Mouse (Mus musculus) frontal cortex, postnatal 14 days (tissue): Measurements from ENCODE around the gene Evl.
"Not testable (repeated sequence)": the region's sequence is repeated elsewhere in the genome, so short reads cannot be mapped to it uniquely, and the experiment has no call there.

Experiments
- DNase-seq, 2 experiments: peaks; one replicate each; pipeline ENCODE4 v3.0.0; 2022; ENCODE audit warnings: low spot score in 2 of 2

The Evl gene

GRCm38 (mm10) chr12:108554120-108554841 is at the start of gene Evl:
Gene Evl, plus strand, starts transcription at chr12:108554720.
- peak; percentile 61 to 76 for DNase-seq

DNA sequence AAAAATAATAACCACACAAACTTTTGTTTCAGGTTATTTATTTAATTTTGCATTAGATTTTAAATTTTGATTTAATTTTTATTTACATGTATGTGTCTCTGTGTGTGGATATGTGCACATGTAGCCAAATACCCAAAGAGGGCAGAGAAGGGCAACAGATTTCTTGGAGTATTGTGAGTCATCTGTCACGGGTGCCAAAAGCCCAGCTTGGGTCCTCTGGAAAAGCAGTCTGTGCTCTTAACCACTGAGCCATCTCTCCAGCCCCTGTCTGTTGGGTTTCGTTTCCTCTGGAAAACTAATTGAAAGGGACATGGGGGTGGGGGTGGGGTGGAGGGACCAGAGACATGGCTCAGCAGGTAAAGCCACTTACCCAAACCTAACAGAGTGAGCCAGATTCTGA is 48.7 kb upstream of the Evl start:
- no peak for DNase-seq

DNA sequence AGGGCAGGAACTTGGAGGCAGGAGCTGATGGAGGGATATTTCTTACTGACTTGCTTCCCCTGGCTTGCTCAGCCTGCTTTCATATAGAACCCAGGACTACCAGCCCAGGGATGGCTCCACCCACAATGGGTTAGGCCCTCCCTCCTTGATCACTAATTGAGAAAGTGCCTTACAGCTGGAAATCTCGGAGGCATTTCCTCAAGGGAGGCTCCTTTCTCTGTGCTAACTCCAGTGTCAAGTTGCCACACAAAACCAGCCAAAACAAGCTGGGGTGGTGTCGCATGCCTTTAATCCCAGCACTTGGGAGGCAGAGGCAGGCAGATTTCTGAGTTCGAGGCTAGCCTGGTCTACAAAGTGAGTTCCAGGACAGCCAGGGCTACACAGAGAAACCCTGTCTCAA is 47.5 kb upstream of the Evl start:
- not testable (repeated sequence) for DNase-seq

DNA sequence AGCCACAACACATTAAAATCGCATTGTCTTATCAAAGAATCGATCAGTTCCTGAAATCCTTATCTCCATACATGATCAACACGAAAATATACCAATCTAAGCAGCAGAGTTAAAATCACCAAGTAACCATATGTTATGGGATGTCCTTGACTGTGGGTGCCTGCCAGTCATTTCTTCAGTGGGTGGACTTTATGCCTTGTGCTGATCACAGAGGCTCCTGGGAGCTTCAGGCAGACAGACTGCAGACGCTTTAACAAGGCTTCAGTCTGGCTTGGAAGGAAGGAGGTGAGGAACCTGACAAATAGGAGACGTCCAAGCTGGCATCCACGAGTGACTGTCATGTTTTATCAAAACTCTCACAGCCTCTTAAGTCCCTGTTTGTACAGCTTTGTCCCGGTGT is 43.9 kb upstream of the Evl start:
- DNase-seq = no peak

- DNase-seq = no peak
Observed at GRCm38 (mm10) chr12:108511009-108511408, 43.5 kb upstream of the Evl start.

DNA sequence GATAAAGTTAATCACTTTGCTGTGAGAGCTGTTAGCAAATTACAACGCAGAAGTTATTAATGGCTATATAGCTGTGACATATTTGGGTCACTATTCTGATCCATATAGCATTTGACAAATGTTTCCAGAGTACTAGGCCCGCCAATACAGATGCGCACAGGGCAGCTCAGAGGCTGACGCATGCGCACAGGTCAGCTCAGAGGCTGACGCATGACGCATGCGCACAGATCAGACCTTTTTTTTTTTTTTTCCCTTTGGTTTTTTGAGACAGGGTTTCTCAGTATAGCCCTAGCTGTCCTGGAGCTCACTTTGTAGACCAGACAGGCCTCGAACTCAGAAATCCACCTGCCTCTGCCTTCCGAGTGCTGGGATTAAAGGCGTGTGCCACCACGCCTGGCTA is 39.1 kb upstream of the Evl start:
- DNase-seq = no peak

DNA sequence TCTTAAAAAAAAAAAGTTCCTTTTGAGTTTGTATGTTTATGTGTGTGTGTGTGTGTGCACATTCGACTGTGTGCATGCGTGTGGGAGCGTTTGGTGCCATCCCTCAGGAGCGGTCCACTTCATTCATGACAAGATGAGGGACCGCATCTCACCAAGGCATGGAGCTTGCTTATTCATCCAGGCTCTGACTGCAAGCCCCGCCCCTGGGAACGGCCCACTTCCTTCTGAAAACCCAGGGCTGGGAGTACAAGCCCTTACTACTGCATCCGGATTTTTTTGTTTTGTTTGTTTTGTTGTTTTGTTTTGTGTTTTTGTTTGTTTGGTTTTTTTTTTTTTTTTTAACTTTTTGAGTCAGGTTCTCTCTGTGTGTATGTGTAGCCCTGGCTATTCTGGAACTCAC is 35.1 kb upstream of the Evl start:
- no peak for DNase-seq

DNA sequence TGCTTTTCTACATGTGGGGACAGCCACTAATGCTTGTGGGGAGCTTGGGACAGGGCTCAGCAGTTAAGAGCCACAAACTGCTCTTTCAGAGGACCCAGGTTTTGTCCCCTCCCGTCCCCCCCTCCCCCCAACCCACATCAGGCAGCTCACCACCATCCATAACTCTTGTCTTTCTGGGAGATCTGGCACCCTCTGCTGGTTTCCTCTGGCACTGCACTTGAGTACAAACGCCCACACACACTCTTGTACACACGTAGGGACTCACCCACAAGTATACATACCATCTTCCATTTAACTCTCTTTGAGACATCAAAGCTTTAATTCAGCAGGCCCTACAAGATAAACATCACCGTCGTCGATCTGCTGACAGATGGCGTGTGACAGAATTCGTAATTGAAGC is 25.3 kb upstream of the Evl start:
- DNase-seq = no peak

- DNase-seq = no peak
Observed at GRCm38 (mm10) chr12:108534484-108534883, 20.0 kb upstream of the Evl start.

DNA sequence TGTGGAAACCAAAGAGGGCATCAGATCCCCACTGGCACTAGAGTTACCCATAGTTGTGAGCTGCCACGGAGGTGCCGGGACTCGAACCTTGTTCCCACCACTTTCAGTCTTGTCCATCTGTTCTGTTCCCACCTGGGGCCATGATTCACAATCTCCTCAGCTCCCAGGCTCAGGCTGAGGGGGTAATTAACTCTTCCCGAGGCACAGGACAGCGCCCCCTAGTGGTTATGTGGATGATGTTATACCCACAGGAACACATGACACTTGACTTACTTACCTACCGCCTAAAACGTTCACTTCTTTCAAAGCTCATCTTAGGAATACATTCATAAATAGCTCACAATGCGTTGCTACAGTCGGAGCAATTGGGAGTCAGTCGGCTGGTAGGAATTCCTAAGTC is 18.1 kb upstream of the Evl start:
- no peak for DNase-seq

DNA sequence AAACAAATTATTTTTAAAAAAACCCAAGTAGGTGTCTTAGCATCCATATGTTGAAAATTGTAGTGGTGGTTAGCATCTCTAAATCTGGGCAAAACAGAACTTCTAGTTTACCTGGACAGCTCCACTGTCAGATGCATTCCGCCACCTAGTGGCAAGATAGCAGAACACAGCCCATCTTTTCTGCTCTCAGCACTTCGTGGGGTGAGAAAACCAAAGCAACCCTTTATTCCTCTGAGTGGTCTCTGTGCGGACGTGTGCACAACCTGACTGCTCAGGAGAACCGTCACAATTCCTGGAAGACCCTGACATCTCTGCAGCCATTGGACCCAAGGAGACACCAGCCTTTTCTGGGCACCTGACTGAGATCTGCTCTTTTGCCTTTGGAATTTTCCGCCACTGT is 13.4 kb upstream of the Evl start:
- DNase-seq = peak in 1 of 2 experiments; percentile 51

GRCm38 (mm10) chr12:108546508-108547153 is 7.9 kb upstream of the Evl start:
- DNase-seq = no peak

DNA sequence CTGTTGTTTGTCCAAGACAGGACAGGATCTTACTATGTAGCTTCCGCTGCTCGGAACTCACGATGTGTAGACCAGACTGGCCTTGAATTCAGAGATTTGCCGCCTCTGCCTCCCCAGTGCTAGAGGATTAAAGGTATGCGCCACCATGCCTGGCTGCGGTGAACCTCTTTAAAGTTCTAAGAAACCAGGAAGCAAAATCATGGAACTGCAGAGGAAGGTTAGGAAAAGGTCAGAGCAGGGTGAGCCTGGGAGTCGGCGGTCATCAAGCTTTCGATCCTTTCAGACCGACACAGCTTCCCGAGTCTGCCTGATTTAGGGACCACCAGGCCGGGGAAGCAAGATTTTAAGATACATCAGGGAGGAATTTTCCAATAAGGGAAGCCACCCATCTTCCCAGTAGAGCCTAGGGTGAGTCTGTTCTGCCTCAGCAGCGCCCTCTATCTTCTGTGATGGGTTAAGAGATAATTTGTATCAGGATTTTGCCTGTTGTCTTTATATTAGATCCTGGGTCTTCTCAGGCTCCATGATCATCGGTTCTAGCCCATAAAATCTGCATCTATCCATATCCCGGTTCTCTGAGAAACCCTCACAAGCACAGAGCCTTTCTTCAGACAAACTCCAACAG is 7.2 kb upstream of the Evl start:
- DNase-seq = no peak

DNA sequence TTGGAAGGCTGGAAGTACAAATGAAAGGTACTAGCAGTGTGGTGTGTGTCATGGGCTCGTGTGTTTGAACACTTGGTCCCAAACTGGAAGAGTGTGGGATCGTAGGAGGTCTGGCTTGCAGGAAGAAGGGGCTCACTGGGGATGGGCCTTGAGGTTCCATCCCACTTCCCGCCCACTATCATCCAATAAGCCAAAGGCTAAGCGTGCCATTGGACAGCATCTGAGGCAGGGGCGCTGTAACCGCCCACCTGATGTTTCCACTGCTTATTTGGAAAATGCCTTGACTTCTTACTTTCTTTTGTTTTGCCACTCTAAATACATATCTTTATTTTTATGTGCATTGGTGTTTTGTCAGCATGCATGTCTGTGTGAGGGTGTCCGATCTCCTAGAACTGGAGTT is 2.8 kb upstream of the Evl start:
- no peak for DNase-seq

DNA sequence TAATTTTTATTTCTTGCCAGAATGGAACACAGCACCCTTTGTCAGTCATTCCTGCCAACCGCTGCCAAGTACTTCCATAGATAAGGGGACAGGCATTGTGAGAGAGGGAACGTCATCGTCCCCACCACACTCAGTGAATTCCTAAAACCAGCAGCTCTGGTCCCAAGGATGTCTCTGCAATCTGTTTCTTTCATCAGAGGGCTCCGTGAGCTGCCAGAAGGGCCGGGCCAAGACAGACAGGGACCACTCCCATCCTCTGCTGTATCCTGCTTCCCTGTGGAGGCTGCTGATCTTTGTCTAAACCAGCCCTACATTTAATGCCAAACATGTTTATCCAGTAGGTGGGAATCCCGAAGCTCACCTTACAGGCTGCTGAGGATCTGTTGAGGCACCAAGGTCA is 1.4 kb upstream of the Evl start:
- no peak for DNase-seq

DNA sequence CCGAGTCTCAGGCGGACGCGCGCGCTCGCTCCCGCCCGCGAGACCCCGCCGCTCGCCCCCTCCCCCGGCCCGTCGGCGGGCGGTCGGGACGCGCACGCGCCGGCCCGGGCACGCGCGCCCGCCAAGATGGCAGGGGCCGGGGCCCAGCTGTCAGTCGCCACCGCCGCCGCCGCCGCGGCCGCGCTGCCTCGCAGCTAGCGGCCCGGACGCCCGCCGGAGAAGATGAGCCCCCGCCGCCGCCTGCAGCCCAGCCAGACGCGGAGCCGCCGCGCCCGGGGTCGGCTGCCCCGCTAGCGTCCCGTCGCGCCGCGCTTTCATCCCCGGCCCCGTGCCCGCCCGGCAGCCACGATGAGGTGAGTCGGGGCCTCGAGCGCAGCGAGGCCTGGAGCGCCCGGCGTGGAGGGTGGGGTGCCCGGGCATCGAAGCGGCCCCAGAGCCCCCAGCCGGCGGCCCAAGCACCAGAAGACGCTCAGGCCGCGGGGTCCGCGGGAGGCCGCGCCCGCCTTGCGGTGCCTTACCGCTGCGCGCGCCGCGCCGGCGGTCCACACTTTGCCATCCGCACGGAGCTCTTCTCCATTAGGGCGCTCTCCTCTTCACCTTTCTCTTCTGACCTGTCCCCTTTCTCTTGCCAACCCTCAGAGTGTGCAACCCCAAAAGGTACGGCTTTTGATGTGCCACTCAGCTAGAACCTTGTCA is 489 bp downstream of the Evl start:
- DNase-seq = peak in 1 of 2 experiments; percentile 36

DNA sequence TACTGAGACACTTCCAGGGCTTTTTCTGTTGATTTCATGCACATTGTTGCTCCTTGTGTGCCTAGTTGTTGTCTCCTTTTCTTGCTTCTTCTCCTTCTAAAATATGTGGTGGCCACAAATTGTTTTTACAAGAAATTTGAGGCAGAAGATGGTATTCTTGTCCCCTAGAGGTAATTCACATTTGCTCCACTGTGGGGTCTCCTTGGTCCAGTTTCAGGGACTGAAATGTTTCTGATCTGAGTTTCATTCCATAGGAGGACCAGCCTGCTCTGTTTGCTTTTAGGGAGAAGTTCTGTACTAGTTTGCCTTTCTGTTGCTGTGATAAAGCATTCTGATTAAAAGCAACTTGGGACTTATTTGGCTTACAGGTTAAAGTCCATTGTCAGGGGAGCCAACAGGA is 3.7 kb downstream of the Evl start:
- DNase-seq = no peak

GRCm38 (mm10) chr12:108563238-108563637 is 8.7 kb downstream of the Evl start:
- no peak for DNase-seq

DNA sequence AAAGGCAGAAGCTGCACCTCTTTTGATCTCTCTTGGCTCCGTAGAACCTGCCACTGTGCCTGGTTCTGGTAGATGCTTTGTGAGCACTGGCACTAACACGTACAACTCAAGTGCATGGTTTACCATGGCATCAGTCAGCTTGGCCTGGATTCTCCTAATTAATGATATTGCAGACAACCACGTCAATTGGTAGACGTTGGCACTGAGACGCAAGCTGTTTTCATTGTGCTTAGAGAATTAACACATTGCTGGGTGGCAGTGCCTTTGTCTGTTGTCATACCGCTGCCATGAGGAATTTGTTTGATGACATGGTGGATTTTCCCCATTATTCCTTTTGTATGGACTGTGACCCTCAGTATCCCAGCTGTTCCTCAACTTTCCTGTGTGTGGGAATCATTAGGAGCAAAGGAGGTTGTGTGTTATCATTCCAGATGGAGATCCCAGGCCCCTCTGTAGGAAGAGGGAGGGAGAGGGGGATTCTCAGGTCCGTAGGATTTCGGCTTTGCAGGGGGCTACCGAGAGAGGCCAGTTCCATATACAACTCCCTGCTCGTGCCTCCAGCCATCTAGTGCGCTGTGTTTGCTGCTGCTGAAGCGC is 10.5 kb downstream of the Evl start:
- no peak for DNase-seq

DNA sequence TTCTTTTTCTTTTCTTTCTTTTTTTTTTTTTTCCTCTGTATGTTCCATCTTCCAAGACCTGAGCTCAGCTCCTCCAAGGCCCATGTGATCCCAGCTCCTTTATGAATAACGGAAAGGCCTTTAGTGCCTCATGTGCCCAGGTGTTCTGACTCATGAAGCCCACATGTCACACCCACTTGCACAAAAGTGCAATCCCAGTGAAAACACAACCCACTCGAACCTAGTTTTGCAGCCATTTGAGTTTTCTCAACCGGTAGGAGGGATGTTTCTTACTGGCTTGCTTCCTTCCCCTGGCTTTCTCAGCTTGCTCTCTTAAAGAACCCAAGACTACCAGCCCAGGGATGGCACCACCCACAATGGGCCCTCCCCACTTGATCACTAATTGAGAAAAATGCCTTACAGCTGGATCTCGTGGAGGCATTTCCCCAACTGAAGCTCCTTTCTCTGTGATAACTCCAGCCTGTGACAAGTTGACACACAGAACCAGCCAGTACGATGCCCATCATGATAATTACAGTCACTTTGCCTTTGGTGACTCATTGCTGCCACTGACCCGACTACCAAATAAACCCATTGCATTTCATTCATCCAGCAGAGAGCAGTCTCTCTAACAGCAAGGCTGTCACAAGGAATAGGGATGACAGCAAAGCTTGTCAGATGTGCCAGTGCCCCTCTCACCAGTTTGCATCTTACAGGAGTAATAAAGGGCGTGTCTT is 24.8 kb downstream of the Evl start:
- peak in 1 of 2 experiments; percentile 35 for DNase-seq

DNA sequence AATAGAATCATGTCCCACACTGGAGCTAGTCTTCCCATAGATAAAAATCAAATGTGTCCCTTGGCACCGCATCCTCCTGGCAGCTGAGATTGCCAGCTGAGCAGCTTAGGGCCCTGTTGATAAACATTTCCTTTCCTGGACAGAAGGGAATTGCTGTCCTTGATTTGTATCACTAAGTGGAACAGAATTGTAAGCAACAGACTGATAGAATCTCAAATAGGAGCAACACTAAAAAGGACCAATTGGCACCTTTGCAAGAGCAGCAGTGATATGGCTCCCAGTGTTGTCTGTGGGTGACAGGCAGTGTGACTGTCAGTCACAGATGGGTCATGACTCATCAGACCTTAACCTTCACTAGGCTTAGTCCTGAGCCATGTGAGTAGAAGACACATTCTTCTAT is 29.3 kb downstream of the Evl start:
- no peak for DNase-seq

DNA sequence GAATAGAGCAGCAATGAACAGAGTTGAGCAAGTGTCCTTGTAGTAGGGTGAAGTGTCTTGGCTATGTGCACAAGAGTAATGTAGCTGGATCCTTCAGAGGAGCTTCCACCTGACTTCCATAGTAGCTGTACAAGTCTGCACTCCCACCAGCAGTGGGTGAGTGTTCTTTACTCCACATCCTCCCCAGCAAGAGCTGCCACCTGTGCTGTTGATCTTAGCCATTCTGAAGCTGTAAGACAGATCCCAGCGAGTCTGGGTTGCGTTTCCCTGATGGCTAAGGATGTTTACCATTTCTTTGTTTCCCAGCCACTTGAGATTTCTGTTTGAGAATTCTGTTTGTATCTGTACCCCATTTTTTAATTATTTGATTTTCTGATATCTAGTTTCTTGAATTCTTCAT is 35.6 kb downstream of the Evl start:
- DNase-seq = no peak
